Mouse (Mus musculus) limb, embryonic 13.5 days (tissue): ENCODE results near the gene Utp14a. TPM values are rescaled to one million over a fixed set of nuclear protein-coding genes. Genes with fewer than 3 reads are reported as not detected.
A peak's percentile ranks its signal among the peaks of the same experiment; 100 is the strongest.
"Not testable (repeated sequence)": the region's sequence is repeated elsewhere in the genome, so short reads cannot be mapped to it uniquely, and the experiment has no call there.

Experiments
- ATAC-seq: fragments of 200-750 bp; cut with Nextera tagmentation; 2 replicates; pipeline ENCODE4 v1.8.0; 2017; ENCODE audit warnings: low read depth, moderate number of reproducible peaks, moderate TSS enrichment; ENCODE audit not compliant: low FRiP score
- H3K27ac ChIP-seq: fragments of 300-500 bp; sonication (generic); 2 replicates; pipeline ENCODE4 v1.5.1; 2015; ENCODE audit warnings: inconsistent platforms, mild to moderate bottlenecking, moderate library complexity
- H3K27me3 ChIP-seq: fragments of 300-500 bp; sonication (generic); 2 replicates; pipeline ENCODE4 v1.6.1; 2015; ENCODE audit warnings: mild to moderate bottlenecking, inconsistent platforms
- H3K36me3 ChIP-seq: fragments of 300-500 bp; sonication (generic); 2 replicates; pipeline ENCODE4 v1.6.1; 2015; ENCODE audit warnings: inconsistent platforms, mild to moderate bottlenecking, moderate library complexity
- H3K4me1 ChIP-seq: fragments of 300-500 bp; sonication (generic); 2 replicates; pipeline ENCODE4 v1.6.1; 2015; ENCODE audit warnings: inconsistent platforms
- H3K4me2 ChIP-seq: fragments of 300-500 bp; sonication (generic); replicated peaks from 2 replicates; pipeline ENCODE4 v1.6.1; 2015; ENCODE audit warnings: inconsistent platforms, mild to moderate bottlenecking, moderate library complexity
- H3K4me3 ChIP-seq: fragments of 300-500 bp; sonication (generic); 2 replicates; pipeline ENCODE4 v1.5.1; 2015; ENCODE audit warnings: moderate library complexity, mild to moderate bottlenecking, inconsistent platforms
- H3K9ac ChIP-seq: fragments of 300-500 bp; sonication (generic); 2 replicates; pipeline ENCODE4 v1.6.1; 2015; ENCODE audit warnings: mild to moderate bottlenecking, inconsistent platforms
- H3K9me3 ChIP-seq: fragments of 300-500 bp; sonication (generic); 2 replicates; pipeline ENCODE4 v1.6.1; 2016; ENCODE audit warnings: inconsistent platforms
- WGBS: fragments of 180-500 bp; shearing (Covaris S2); methylation state at CpG from one replicate; pipeline ENCODE4 v1.1.7; 2015; 5-methylcytosine and 5-hydroxymethylcytosine counted together
- polyA plus RNA-seq: library from polyadenylated mRNA; unstranded; fragments of >200 nt; fragmentation: Nextera tagmentation; extraction: Ambion mirVana; gene quantifications from 2 replicates; pipeline ENCODE4 v1.2.1, GENCODE M21; 2015

Utp14a gene
- 22.6 and 23.2 TPM in 2 replicates for polyA plus RNA-seq

DNA sequence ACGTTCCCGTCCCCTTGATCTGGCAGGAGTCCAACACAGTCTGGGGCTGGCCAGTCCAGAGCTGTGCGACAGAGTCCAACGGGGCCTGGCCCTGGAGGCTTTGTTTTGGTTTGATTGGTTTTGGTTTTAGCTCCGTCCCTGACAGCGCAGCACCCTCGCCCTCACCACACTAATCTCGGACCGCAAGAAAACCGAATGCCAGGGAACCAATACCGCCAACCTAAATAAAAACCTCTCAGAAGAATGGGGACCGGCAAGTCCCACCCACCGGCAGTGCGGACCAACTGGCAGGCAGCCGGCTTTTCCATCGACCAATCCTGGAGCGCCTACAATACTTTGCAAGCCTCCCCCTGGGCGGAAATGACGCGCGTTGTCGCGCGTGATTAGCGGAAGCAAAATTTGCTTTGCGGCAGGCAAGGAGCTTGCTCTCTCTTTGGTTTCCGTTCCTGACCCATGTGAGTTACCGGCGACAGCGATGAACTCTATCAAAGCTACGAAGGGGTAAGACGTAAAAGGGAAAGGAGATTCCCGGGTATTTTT is at the start of gene Utp14a:
Gene Utp14a (plus strand): TSS at position 395 of the 540 bp plus-strand sequence.
- peak within 1 kb of the TSS; percentile 65 for H3K4me2 ChIP-seq
- ATAC-seq: peak; percentile 99
- peak within 1 kb of the TSS; percentile 59 for H3K9ac ChIP-seq
- H3K9me3 ChIP-seq: no peaks in the 10 kb centered on the region
- H3K4me1 ChIP-seq: 0 out of 2 replicates have a peak, but pooled peaks cover 2% of the 10 kb centered on the region
- WGBS: 11% methylated on average over 33 of the region's 33 CpGs
- H3K4me3 ChIP-seq: peak within 1 kb of the TSS; percentile 54
- no peaks in the 10 kb centered on the region for H3K27me3 ChIP-seq
- peak within 1 kb of the TSS; percentile 82 for H3K27ac ChIP-seq
- H3K36me3 ChIP-seq: peaks cover 3% of the 10 kb centered on the region; the same call in 1 of the 2 replicates

DNA sequence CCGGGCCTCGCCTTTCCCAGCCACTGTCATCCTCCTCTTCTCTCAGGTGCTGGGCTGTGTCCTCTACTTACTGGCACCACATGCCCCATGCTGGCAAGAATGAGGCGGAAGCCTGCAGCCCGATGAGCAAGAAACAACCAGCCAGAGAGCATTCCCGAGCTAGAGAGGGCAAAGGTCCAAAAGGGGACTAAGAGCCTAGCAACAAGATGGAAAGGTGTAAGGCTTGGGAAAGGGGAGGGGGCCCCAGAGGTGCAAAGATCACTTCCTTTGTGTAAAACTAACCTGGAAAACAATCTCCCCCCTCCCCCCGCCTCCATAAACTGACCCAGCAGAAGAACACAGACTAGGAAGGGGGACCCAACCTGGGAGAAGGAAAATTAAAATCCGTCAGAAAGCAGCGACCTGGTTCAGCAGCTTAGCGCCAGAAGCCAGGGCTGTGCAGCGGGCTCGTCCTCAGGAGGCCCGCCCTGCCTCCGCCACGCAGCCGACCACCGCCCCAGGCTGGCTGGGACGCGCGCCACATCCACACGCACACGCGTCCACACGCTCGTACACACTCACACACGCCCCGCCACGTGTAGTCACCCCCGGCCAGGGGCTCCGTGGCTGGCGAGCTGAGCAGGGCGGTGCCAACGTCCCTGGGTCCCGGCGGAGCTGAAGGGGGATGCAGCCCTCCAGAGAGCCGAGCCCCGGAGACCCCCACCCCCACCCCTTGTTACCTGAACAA is 48.7 kb upstream of the Utp14a start:
- H3K9ac ChIP-seq: peak overlapping the region; percentile 69
- H3K4me3 ChIP-seq: peak overlapping the region; percentile 58
- 0 out of 2 replicates have a peak, but pooled peaks cover 6% of the 10 kb centered on the region for H3K4me1 ChIP-seq
- H3K36me3 ChIP-seq: no peaks in the 10 kb centered on the region
- H3K27ac ChIP-seq: no peak overlapping the region
- no peaks in the 10 kb centered on the region for H3K27me3 ChIP-seq
- ATAC-seq: peak; percentile 82
- no peaks in the 10 kb centered on the region for H3K9me3 ChIP-seq
- peak overlapping the region; percentile 65 for H3K4me2 ChIP-seq
- WGBS: 15% methylated on average over 34 of the region's 36 CpGs

DNA sequence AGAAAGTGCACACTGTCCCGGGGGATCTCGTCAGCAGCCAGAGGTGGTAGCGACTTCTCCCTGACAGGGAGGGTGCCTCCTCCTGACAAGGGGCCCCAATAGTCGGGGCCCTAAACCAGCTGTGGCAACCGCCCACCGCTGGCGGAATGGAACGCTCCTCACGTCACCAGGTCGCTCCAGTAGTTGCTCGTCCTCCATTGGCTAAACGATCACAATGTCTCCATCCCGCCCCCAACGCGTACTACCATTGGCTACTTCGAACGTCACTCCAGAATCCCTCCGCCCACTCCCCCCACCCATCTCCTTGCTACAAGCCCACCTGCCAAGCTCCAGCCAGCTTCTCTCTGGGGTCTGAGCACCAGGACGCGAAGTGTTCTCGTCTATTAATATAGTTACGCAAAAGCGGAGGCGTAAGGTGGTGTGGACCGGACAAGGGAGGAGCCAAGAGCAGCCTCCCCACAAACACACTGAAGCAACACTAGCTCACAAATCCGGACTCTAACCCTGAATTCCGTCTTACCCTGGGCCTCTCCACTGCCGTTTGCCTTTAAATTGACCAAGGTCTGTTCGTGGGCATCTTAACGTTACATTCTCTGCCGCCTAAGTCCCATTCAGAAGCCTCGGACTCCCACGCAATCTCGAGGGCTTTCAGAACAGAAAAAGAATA is 48.0 kb upstream of the Utp14a start, which contains the start of gene Zdhhc9:
Gene Zdhhc9 (minus strand): TSS at position 360 of the 667 bp plus-strand sequence.
- H3K9ac ChIP-seq: peak within 1 kb of the TSS; percentile 69
- 9% methylated on average over 34 of the region's 34 CpGs for WGBS
- 0 out of 2 replicates have a peak, but pooled peaks cover 6% of the 10 kb centered on the region for H3K4me1 ChIP-seq
- H3K4me2 ChIP-seq: peak within 1 kb of the TSS; percentile 65
- no peaks in the 10 kb centered on the region for H3K9me3 ChIP-seq
- peak within 1 kb of the TSS; percentile 58 for H3K4me3 ChIP-seq
- no peaks in the 10 kb centered on the region for H3K27me3 ChIP-seq
- H3K27ac ChIP-seq: no peak within 1 kb of the TSS
- H3K36me3 ChIP-seq: no peaks in the 10 kb centered on the region
- ATAC-seq: peak; percentile 99

DNA sequence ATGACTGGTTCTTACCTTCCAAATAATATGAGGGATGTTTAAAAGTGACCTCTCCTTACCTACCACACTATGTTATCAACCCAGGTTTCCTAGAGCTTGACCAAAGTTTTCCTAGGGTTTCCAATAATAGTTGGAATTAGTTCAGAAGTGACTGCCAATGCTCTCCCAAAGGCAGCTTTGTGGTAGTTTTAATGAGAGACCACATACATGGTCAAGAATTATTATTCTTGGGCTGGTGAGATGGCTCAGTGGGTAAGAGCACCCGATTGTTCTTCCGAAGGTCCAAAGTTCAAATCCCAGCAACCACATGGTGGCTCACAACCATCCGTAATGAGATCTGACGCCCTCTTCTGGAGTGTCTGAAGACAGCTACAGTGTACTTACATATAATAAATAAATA is 46.9 kb upstream of the Utp14a start:
- not testable (repeated sequence) for H3K36me3 ChIP-seq, H3K4me2 ChIP-seq, ATAC-seq, H3K4me3 ChIP-seq, H3K27me3 ChIP-seq, H3K9me3 ChIP-seq, H3K27ac ChIP-seq, H3K9ac ChIP-seq, H3K4me1 ChIP-seq
- WGBS: 68% methylated on average over 4 of the region's 4 CpGs

DNA sequence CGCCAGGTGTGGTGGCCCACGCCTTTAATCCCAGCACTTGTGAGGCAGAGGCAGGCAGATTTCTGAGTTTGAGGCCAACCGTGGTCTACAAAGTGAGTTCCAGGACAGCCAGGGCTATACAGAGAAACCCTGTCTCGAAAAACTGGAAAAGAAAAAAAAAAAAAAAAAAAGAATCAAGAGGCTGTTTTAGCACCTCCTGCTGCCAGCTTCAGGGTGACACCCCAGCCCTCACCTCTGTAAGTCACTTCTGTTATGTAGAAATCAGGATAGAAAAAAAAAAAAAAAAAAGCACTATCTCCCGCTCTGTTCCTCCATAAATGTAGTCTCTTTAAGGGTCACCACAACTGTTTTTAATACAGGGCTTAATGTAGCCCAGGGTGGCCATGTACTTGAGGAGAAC is 37.2 kb upstream of the Utp14a start:
- WGBS: 82% methylated on average over 5 of the region's 5 CpGs
- H3K27ac ChIP-seq: no peak overlapping the region
- no peak overlapping the region for H3K9ac ChIP-seq
- H3K4me3 ChIP-seq: no peak overlapping the region
- no peaks in the 10 kb centered on the region for H3K4me1 ChIP-seq
- no peaks in the 10 kb centered on the region for H3K36me3 ChIP-seq
- ATAC-seq: no peak
- H3K4me2 ChIP-seq: no peak overlapping the region
- H3K27me3 ChIP-seq: no peaks in the 10 kb centered on the region
- no peaks in the 10 kb centered on the region for H3K9me3 ChIP-seq

DNA sequence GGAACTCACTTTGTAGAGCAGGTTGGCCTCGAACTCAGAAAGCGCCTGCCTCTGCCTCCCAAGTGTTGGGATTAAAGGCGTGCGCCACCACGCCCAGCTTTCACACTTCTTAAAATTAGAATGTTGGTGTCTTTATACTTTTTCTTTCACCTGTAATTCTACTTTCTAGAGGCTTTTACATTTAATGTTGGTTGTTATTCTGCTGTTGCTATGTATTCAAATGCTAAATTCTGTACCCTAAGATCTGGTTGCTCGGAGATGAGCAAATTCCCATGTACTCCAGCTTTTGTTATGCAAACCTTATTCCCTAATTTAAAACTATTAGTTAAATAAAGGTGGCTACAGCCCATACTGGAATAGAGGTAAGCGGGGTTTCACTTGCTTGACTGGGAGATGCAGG is 34.0 kb upstream of the Utp14a start:
- Histone ChIP-seq H3K36me3 (no peaks in the 10 kb centered on the region), H3K9ac (no peak overlapping the region), H3K27ac (no peak overlapping the region), H3K9me3 (no peaks in the 10 kb centered on the region), H3K4me2 (no peak overlapping the region), H3K27me3 (no peaks in the 10 kb centered on the region), H3K4me3 (no peak overlapping the region), H3K4me1 (no peaks in the 10 kb centered on the region)
- 85% methylated on average over 7 of the region's 7 CpGs for WGBS
- ATAC-seq: no peak

DNA sequence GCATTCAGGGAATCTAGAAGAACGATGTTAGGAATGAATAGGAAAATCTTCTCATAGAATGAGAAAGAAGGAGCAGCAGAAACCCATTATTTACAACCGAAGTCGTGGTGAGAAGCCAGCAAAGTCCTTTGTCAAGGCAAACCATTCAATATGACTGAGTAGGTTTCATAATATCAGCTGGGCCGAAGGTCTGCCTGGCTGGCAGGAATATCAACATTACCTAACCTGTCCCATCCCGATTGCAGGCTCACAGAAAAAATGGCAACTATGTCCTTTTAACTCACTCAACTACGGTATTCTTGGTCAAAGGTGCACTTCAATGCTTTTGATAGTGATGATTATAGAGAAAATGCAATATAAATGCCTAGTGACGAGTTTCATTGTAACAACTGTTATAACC is 30.4 kb upstream of the Utp14a start:
- Histone ChIP-seq H3K4me3 (no peak overlapping the region), H3K4me2 (no peak overlapping the region), H3K27ac (no peak overlapping the region), H3K4me1 (no peaks in the 10 kb centered on the region), H3K27me3 (no peaks in the 10 kb centered on the region), H3K9ac (no peak overlapping the region), H3K36me3 (no peaks in the 10 kb centered on the region), H3K9me3 (no peaks in the 10 kb centered on the region)
- 81% methylated on average over 7 of the region's 7 CpGs for WGBS
- no peak for ATAC-seq

DNA sequence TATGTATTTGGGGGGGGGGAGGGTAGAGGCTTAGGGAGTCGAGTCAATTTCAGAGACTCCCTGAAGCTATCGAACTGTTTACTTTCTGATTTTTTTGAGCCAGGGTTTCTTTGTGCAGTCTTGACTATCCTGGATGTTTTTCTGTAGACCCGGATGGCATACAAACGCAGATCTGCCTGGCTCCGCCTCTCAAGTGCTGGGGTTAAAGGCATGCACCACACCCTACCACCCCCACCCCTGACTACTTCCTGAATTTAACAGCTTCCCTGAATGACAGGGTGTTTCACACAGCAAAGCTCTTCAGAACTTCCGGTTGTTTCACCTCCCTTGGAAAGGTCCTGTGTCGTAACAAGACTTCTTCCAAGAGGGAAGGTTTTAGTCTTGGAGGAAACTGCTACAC is 22.2 kb upstream of the Utp14a start:
- WGBS: 52% methylated on average over 7 of the region's 7 CpGs
- ATAC-seq: no peak
- Histone ChIP-seq H3K27ac (no peak overlapping the region), H3K9ac (no peak overlapping the region), H3K4me3 (no peak overlapping the region), H3K27me3 (no peaks in the 10 kb centered on the region), H3K4me1 (no peaks in the 10 kb centered on the region), H3K4me2 (no peak overlapping the region), H3K9me3 (no peaks in the 10 kb centered on the region), H3K36me3 (no peaks in the 10 kb centered on the region)

DNA sequence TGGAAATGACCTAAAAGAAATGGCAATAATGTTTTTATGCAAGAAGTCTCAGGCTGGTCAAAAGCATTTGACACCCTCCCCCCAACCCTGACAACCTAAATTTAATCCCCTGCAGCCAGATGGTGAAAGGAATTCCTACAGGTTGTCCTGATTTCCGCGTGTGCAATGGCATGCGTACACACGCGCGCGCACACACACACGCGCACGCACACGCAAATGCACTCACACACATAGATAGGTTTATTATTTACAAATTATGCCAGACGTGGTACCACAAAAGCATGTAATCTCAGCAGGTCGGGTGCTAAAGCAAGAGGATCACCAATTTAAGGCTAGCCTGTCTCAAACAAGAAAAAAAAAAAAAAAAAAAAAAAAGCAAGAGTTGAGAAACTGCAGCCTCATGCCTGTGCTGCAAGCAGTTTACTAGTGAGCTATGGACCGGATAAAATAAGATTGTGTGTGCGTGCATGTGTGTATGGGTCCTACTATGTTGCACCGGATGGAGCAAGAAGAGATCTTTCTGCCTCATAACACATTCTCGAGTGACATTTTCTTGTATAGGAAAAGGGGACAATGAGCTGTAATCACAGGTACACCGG is 733 bp upstream of the Utp14a start:
- Histone ChIP-seq H3K9me3 (no peaks in the 10 kb centered on the region), H3K27ac (peak overlapping the region; percentile 82; the same call in 1 of the 2 replicates), H3K9ac (peak overlapping the region; percentile 36), H3K4me1 (0 out of 2 replicates have a peak, but pooled peaks cover 2% of the 10 kb centered on the region), H3K4me3 (peak overlapping the region; percentile 54), H3K4me2 (peak overlapping the region; percentile 65), H3K27me3 (no peaks in the 10 kb centered on the region), H3K36me3 (no peaks in the 10 kb centered on the region)
- WGBS: 15% methylated on average over 18 of the region's 18 CpGs
- ATAC-seq: peak; percentile 78

DNA sequence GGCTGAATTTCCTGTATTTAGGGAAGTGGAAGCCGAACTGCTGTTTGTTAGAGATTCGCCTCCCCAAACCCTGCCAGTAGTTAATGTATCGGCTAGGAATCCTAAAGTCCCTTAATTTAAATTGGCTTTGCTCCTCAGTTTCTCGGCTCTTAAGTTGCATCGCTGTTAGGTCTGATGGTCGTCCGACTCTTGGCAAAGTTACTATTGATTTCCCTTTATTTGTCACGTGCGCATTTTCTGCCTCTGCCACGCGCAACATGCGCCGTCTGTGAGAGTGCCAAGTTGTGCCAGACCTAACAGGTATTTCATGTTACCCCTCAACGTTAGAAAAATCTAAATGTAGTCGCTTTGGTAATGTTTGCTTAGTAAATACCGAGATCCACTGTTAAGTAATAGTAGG is 349 bp downstream of the Utp14a start:
- Histone ChIP-seq H3K27ac (no peak overlapping the region), H3K9me3 (no peaks in the 10 kb centered on the region), H3K27me3 (no peaks in the 10 kb centered on the region), H3K9ac (peak overlapping the region; percentile 59), H3K4me2 (peak overlapping the region; percentile 61), H3K4me3 (peak overlapping the region; percentile 54), H3K36me3 (peaks cover 6% of the 10 kb centered on the region; the same call in 1 of the 2 replicates), H3K4me1 (0 out of 2 replicates have a peak, but pooled peaks cover 2% of the 10 kb centered on the region)
- no peak for ATAC-seq
- 12% methylated on average over 16 of the region's 16 CpGs for WGBS

DNA sequence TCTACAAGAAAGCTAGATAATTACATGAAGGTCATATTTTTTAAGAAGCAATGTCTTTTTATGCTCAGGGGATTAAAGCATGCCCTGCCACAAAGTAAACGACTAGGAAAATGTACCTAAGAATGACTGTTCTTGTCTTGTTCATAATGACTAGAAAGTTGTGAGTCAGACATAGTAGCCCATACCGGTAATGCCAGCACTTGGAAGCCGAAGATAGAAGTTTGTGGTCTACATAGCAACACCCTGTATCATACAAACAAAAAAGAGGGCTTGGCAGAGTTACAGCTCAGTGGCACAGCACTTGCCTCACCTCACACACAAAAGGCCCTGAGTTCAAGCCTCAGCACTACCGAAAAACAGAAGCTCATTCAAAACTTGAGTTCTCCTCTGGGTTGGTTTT is 15.0 kb downstream of the Utp14a start:
- 86% methylated on average over 4 of the region's 4 CpGs for WGBS
- Histone ChIP-seq H3K9ac (no peak overlapping the region), H3K36me3 (peaks cover 38% of the 10 kb centered on the region), H3K4me1 (no peaks in the 10 kb centered on the region), H3K27ac (no peak overlapping the region), H3K4me3 (no peak overlapping the region), H3K4me2 (no peak overlapping the region), H3K9me3 (no peaks in the 10 kb centered on the region), H3K27me3 (no peaks in the 10 kb centered on the region)
- ATAC-seq: no peak

DNA sequence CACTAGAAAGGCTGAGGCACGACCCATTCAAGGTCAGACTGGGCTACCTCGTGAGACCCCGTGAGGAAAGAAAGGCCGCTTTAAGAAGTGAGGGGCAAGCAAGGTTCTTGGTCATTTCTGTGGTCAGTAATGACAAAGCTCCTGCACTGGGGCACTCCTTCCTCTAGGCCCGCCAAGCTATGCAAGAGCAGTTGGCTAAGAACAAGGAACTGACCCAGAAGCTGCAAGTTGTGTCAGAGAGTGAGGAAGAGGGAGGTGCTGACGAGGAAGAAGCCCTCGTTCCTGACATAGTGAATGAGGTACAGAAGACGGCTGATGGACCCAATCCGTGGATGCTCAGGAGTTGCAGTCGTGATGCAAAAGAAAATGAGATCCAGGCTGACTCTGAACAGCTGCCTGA is 18.0 kb downstream of the Utp14a start:
- Histone ChIP-seq H3K27me3 (no peaks in the 10 kb centered on the region), H3K4me1 (no peaks in the 10 kb centered on the region), H3K4me3 (no peak overlapping the region), H3K4me2 (no peak overlapping the region), H3K27ac (no peak overlapping the region), H3K36me3 (peaks cover 24% of the 10 kb centered on the region), H3K9me3 (no peaks in the 10 kb centered on the region), H3K9ac (no peak overlapping the region)
- WGBS: 87% methylated on average over 10 of the region's 10 CpGs
- no peak for ATAC-seq
